Mouse (Mus musculus) liver (tissue): ENCODE results near the gene Gabrb3.

Experiments
- DNase-seq: peaks from one replicate; pipeline ENCODE4 v3.0.0-alpha.2; 2020; ENCODE audit warnings: mixed read lengths

Gabrb3 gene

DNA sequence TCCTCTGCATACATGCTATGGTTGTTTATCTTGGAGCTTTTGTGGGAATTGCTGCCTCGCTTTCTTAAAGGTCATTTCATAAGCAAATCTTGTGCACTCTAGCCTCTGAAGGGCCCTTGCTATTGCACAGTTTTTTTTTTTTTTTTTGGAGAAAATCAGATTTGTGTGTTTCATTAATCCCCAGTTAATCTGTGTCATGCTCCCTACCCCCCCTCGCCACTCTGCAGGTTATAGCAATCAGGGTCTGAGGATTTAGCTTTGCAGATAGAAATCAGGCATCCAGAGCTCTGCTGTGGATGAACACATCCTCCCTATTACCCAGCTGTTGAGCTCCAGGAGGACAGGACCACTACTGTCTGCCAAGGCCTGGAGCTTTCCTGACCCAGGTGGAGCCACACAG lies at the start of gene Gabrb3:
Gene Gabrb3, plus strand, starts transcription at position 301 of the 400 bp plus-strand sequence.
- no peak for DNase-seq

DNA sequence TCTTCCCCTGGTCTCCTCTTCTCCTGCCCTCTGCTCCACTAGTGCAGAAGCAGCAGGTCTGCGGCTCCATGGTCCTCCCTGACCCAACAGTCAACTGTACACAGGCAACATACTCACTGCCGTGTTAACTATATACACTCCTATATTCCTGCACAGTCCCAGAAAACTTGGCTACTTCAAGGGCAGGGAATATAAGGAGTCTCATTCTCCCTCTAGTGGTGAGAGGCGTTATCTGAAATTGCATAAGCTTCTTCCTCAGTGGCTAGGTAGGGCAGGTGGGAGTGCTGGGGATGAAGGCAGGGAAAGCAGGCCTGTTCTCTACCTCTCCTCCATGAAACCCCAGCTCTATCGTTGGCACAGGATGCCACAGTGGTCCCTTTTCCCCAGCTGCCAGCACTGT lies 35.4 kb upstream of the Gabrb3 start:
- DNase-seq, result no peak

DNA sequence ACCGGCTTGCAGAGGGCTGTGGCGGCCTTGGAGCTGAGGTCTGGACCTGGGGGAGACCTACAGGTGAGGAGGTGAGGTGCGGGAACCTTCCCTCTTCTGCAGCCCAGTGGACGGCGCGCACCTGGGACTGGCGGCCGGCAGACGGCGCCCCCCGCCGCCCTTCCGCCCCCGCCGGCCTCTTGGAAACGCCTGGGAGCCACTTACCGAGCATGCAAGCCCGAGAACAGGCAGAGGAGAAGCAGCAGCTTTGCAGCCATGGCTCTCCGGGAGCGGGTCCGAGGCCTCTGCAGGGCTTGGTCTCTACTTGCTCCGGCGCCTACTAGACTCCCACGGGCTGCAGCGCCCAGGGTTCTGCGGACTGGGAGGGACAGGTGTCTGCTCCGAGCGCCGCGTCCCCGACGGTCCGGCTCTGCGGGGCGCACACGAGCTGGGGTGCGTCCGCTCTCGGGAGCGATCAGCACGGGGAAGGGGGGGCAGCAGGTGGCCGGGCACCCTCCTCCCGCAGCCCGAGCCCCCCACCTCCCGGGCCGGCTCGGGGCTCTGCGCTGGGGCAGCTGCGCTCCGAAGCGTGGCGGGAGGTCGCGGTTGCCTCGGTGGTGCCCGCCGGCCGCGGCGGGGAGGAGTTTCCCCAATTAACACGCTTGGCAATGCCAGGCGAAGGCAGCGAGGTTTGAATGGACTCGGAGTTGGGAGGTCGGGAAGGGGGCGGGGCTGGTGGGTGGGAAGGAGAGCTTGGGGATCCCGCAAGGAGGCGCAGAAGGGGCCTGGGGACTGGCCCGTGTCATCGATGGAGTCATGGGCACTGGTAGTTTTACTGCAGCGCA lies 32.8 kb upstream of the Gabrb3 start, which contains the start of gene Gabrg3:
Gene Gabrg3, minus strand, starts transcription at position 672 of the 824 bp plus-strand sequence.
- DNase-seq, result no peak

DNA sequence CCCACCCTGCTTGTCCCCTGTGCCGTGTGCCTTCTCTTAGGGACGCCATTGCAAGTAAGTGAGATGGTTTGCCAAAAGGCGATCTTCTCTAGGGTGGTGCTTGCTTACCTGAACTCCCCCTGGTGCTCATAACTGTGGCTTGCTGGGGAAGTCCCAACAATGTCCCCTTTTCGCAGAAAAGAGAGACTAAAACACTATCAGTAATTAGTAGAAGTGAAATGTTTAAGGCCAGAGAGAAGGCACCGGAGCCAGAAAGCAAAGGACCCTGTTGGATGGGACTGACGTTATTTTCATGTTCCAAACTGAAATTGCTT lies 32.2 kb upstream of the Gabrb3 start:
- no peak for DNase-seq

DNA sequence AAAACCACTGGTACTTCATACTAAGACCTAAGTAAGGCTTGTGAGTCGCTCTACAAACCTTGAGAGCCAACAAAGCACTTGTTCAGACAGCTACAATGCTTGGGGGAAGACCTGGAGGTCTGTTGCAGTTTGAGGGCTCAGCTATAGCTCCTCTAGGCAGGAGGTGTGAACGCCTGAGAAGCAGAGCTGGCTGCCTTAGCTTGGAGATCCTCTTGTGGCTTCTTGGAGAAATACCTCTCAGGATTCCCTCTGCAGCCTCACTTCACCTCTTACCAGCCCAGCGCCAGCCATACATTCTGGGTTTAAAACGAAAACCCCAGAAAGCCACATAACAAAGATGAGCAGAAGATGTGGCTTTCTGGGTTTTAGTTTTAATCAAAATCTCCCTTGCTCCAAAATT lies 29.4 kb upstream of the Gabrb3 start:
- DNase-seq, result no peak

DNA sequence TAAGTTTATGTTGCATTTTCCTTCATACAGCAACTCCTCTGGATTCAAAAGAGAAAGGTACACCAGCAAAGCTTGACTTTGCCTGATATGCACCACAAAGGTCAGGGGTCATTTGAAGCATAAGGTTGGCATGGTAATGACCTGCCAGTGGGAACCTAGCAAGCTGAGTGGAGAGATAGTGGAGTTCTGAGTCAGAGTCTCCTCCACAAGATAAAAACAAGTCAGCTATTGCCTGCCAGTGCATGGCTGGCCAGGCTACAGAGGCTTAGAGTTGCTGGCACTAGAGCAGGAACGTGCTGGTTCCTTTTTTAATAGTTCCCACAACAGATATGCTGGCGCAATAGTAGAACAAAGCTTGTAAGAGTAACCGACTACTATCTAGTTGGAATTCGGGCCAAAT lies 25.9 kb upstream of the Gabrb3 start:
- DNase-seq, result no peak

DNA sequence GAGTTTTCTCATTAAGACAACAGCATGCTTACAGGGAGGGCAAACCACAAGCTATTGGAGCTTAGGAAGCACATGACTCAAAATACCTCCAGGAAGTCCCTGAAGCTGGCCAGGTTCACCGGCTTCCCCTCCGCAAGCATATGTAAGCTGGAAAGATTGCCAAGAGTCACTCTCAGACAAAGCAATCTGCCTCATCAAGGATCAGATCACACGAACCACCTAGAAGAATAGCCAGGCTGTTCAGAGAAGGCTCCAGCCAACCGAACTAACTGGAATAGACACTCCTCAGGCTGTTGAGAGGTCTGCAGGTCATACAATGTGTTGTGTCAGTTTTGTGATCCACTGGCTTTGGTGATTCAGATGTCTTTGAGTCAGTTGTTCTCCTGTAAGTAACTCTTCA lies 8.3 kb upstream of the Gabrb3 start:
- DNase-seq, result no peak

DNA sequence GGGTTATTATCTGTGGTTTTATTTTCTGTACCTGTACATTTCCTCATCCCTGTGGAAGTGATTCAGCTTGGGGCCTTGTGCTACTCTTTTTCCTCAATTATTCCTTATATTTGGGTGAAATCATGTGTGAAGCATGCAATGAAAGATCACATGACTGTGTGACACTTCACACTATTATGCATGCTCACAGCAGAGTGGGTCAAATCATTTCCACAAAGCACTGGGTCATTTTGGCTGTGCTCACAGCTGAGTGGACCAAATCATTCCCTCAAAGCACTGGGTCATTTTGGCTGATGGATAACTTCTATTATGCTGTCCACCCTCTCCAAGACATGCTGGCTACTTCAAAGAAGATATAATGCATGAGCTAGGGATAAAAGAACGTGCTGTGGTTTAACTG lies 6.6 kb upstream of the Gabrb3 start:
- no peak for DNase-seq

DNA sequence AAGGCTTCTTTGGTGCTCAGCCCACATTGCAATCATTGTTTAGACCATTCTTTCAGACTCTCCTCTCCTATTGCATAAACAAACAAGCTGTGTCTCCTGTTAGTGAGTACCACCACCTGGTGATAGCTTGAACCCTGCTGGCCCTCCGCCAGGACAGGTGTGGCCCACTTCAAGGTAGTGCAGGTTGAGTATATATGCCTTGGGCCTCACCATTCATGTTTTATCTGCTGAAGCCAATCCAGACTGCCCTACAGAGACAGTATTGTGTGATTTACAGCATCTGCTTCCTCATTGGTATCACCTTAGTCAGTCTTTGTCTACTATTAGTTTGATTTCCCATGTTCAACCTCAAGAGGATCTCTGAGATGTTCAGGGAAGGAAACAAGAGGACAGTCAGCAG lies 1.6 kb downstream of the Gabrb3 start:
- no peak for DNase-seq

DNA sequence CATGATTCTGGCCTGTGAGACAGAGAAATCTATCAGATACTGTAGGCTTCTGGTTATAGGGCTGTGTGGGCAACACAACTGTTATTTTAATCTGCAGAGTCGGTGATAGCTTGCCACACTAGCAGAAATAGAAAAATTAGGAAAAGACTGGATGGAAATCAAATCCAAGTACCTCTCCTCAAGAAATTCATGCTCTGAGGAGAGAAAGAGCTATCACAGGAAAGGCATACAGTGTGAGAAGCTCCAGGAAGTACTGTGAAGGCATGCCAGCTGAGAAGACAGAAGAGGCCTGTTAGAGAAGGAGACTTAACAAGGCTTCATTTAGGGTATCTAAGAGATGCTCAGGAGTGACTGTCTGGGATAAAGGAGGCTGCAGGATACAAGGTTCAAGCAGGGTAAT lies 3.2 kb downstream of the Gabrb3 start:
- DNase-seq, result no peak

DNA sequence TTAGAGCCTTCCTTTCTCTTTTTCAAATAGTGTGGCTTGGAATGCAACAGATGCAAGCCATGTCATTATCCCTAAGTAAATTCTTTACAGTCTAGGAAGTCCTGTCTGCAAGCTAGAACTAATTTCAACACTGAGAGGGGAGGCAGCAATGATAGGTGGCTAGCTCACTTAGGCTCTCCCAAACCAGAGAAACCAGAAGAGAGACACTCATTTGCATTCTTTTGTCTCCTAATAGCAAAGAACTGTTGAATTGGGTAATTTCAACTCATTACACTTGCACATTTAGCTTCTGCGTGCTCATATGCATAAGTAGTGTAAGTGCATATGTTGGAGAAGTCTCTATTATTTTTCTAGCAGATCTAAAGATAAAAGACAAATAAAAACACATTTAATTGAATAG lies 28.7 kb downstream of the Gabrb3 start:
- no peak for DNase-seq

DNA sequence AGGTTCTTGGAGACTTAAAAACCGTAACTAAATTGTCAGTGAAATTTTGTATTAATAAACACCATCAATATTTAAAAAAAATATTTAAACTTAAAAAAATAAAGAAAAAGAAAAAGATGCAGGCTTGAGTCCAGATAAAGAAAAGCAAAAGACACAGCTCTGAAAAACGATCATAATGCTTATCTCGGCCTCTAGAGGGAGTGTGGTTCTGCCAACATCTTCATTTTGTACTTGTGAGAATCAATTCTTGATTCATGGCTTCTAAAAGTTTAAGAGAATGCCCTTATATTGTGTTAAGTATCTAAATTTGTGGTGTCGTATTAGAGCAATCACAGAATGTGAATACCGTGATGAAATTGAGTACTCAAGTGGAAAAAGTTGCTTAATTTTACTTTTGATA lies 40.9 kb downstream of the Gabrb3 start:
- no peak for DNase-seq

DNA sequence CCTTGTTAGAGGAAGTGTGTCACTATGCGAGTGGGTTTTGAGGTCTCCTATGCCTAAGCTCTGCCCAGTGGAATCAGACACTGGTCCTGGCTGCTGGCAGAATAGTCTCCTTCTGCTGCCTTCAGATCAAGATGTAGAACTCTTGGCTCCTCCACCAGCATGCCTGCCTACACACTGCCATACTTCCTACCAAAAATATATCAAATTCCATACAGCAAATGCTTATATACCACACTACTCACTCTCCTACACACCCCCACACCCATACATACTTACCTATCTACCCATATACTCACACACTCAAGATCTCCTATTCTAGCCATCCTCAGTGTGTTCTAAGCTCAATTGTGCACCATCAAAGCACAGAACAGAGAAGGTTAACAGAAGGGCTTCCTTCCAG lies 51.8 kb downstream of the Gabrb3 start:
- DNase-seq, result no peak

DNA sequence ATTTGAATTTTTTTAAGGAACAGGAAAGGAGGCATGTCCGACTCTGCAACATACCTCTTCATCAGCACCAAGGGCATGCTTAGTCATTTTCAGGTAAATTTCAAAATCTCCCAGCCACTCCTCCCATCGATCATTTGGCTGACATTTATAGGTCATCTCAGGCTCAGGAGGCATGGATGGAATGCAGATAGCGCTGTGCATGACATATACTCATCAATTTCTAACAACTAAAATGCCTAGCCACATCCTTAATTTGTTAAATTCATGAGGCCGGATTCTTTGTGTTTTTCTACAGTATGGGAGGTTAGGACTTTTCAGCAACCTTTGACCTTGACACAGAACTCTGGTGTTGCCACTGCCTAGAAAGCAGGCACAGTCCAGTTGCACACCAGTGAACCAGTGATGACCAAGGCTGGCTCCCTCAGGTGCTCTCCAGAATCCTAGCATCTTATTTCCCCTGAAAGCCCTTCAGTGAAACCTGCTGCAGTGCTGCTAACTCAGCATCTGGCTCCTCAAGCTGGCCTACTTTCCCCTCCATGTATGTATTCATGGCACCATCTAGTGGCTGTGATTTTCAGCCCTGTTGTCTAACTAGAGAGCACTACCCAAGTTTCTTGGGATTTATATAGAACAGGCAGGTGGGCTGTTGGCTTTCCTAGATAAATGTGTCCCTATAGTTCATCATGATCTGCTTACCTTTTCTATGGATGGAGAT lies 54.5 kb downstream of the Gabrb3 start:
- no peak for DNase-seq

DNA sequence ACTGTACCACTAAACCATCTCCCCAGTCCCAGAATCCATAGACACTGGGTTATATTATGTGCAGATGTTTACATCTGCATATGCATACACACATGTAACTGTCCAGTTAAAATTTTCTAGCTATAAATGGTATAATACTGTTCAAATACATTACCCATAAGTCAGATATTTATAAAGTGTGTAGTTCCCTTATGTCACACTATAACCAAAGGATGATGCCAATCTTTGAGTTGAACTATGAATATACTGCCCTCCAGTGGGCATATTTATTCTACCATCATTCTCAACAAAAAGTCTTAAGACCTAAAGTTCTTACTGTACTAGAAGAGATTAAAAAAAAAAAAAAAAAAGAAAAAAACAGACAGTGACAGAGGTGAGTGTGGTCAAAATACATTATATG lies 63.4 kb downstream of the Gabrb3 start:
- no peak for DNase-seq

DNA sequence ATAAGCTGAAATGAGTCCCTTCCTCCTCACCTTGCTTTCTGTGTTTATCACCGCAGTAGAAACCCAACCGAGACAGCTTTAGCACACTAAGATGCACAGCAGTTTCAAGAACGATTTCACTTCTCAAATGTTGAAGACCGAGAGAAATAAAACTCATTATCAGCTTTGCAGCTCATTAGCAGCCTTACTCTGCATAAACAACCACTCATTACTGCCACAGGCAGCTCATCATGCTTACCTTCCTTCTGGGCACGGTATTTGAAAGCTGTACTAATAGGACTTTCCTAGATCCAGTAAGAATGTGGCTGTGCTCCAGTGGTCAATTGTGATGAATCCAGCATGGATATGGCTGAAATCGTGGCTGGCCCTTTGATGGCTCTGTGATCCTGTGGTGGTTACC lies 67.4 kb downstream of the Gabrb3 start:
- DNase-seq, result no peak

DNA sequence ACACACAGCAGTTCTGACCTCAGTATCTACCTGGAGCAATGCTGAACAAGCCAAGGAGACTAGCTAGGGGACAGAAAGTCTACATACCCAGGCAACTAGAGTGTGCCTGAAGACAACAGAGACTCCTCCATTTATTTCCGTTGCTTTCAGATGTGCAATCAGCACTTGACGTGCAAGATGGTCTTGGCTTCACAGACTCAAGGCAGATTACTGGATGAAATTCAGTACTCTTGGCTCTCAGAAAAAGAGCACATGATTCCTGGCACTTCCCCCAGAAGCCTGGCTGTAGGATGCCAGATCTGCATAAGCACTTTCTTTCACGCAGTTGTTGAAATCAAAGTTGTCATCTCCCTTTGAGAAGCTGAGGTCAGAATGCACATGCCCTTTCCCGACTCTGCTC lies 72.3 kb downstream of the Gabrb3 start:
- no peak for DNase-seq

DNA sequence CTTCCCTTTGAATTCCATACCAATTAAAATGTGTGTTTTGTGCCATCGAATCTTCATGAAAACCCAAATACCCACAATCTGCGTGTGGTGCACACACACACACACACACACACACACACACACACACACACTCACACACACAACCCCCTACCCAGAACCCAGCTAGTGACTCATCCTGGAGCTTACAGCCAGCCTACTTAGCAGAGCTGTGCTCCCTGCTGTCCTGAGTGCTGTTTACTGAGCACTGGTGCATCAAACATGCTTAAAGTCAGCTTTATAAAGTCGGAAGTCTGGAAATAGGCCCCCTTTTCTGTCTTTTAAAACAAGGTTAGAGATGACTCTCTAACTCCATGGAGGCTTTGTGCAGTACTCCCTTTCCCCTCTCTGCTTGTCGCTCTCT lies 83.3 kb downstream of the Gabrb3 start:
- DNase-seq, result no peak

DNA sequence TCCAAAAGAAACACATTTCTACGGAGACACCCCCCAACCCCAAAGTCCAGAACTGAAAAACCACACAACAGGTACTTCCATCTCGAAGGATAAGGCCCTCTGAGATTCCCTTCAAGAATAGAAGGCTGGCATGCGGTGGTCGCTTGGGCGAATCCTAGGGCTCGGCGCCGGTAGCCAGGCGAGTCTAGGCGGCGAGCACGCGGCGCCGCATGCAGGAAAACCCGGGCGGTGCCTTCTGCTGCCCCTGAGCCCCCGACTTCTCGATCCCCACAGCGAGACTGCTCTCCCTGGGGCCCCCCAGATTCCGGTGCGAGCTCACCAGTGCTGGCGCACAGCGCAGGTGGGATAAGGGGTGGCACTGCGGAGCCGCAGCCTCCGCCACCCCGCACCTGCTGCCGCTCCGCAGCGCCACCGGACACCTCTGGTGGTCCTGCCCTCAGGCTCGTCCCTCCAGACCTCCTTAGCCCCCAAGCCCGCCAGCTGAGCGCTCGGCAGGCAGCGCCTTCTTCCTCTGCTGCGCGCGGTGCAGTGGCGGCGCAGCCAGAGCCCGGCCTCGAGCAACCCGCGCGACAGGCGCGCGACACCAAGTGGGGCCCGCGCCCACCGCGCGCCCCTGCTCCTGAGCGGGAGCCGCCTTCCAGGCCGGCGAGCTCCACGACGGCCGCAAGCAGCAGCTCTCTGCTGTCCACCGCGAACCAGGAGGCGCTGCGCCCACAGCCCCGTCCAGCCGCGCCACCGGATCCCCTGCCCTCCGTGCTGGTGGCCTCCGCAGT lies 89.6 kb downstream of the Gabrb3 start:
- no peak for DNase-seq

DNA sequence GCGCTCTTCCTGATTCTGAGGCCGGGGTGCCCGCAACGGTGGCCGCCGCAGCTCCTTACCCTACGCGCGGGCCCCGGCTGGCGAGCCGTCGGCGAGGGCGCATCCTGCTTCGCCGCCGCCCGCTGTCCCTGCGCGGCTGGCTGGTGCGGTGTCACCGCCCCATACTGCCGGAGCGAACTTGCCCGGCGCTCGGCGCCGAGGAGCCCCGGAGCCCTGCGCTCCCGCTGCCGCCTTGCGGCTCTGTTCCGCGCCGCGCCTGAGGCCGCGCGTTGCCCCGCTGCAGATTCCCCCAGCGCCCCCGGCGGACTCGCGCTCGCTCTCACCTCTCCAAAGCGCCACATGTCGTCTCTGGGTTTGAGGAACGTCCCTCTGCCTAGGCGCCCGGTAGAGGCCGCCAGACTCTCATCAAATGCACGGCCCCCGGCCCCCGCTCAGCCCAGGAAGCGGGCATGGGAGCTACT lies 90.2 kb downstream of the Gabrb3 start, which contains the start of gene Gabra5:
Gene Gabra5, minus strand, starts transcription at position 379 of the 461 bp plus-strand sequence.
- DNase-seq, result peak; percentile 15

DNA sequence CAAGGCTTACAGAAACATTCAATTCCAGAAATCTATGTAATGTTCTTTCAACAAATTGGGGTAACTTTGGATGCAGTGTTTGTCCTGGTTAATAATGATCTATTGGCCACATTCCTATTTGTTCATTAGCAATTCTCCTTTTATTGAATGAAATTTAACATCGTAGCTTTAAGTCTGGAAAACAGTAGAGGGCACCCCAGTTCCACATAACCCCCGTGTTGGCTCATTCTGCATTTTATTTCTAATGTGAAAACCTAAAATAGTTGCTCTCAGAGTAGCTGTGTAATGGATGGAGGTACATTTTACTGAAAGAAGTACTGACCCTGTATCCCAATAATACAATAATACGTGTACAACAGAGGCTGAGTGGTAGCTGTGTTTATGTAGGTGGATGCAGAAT lies 93.5 kb downstream of the Gabrb3 start:
- DNase-seq, result no peak

DNA sequence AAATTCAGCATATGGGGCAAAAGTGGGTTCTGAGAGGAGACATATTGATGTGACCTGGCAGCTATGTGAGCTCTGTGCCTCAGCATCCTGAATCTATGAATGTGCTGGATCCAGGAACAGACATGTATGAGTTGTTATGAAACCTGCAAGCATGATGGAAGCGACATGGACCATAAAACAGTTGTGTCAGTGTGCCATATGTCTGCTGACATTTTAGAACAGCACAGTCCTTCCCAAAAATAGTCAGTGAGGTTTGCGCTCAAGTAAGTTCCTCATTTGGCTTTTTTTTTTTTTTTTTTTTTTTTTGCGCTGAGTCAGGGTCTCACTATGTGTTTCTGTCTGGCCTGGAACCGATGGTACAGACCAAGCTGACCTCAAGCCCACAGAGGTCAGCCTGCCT lies 110.0 kb downstream of the Gabrb3 start:
- no peak for DNase-seq

DNA sequence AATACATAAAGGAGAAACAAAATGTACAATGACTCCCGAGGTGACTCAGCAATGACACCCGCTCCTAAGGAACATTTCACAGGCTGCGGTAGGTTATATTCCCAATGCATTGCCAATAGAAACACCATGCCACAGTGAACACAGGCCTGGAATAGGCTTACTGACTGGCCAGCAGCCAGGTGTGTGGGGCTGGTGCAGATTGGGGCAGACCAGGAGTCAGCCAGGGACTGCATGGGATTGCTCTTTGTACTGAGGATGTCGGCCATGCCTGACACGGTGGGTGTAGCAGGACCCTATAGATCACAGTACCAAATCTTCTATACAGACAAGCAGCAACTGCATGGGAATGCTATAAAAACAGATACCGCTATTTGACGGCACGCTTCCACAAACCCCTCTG lies 110.5 kb downstream of the Gabrb3 start:
- no peak for DNase-seq

DNA sequence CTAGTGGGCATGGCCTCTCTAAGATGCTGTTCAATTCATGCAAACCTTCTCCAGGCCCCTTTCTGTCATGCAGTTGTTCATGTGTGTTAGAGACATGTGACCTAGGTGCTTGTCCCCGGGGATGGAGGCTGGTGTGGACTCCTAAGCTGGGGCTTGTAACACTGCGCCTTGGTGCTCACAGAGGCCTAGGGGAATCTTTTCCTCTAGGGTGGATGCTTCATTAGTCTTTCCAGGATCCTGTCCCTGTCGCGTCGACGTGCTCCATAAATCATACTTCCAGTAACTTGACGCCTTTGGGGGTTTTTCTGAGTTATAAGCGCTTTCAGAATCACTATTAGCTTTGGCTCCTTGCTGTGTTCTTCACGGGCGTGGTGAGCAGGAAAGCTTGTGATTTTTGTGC lies 113.2 kb downstream of the Gabrb3 start:
- DNase-seq, result no peak
